Mouse (Mus musculus): Measurements from ENCODE around the gene Kctd11.
A peak's percentile ranks its signal among the peaks of the same experiment; 100 is the strongest.

Kctd11 gene

DNA sequence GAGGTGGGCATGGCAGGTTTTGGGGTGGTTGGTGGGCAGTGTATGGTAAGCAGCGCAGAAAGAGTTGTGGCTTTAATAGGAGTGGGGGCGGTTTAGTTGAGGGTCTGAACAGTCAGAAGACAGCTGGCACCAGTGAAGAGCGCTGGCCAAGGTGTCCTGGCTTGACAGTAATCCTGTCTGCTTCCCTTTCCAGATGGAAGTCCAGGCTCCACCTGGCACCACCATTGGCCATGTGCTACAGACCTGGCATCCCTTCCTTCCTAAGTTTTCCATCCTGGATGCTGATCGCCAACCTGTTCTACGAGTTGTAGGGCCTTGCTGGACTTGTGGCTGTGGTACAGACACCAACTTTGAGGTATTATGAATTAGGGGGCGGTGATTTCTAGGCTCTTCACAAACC is 33.2 kb downstream of the Kctd11 start:
- DNase-seq (ENCODE audit: low spot score): no peak

GRCm38 (mm10) chr11:69846738-69847688 is 34.2 kb downstream of the Kctd11 start:
- DNase-seq (ENCODE audit: low spot score): peak; percentile 39

DNA sequence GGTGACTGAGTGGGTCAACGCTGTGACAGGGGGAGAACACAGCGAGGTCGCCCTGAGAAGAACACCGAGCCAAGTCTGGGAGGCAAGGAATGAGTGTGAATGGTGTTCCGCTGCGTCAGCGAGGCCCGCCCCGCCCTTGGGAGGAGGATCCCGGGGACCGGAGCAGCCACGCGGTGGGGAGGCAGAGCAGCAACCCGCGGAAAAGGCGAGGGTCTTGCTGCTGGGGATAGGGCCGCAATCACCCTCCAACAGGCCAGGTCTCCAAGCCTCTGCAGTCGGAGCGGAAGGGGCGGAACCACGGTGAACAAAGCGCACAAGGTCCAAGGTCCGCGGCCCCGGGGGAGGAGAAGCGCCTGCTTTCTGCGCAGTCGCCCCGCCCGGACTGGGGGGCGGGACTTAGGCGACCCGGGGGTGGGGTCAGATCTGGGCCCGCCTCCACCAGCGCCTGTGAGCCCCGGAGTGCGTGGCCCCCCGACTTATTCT is 35.0 kb downstream of the Kctd11 start, which contains the start of gene Plscr3:
TSS of gene Plscr3 (plus strand) at position 179 of the 483 bp plus-strand sequence.
- DNase-seq (ENCODE audit: low spot score): peak; percentile 97

- no peak for DNase-seq (ENCODE audit: low spot score)
Measured at GRCm38 (mm10) chr11:69838714-69839104, 42.5 kb downstream of the Kctd11 start.

DNA sequence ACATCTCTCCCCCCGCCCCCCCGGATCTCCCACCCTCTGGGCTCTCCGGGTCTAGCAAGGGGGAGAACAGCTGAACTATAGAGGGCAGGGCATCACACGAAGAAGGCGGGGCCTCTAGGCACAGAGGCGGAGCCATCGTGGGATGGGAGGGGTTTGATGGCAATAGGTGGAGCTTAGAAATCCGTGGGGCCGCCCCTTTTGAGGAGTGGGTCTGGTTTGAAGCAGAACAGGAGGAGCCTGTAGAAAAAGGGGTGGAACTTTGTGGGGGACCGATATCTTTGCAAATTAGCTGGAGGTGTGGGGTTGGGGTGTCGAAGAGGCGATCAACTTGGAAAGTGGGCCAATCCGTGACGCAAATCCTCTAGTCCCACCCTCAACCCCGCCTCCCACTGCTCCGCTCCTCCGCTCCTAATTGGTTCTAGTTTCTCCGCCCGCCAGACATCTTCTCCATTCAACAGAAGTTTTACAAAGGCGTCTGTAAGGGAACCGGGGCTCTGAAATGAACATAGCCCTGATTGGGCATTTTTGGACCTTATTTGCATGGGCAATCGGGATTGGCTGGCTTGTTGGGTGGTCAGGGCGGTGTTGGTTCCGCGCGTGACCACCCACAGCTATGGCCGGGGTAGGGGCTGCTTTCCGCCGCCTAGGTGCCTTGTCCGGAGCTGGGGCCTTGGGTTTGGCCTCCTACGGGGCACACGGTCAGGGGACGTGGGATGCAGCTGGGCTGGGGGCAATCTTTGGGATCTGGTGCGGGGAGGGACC is 43.1 kb downstream of the Kctd11 start, which contains the start of gene Tmem256:
TSS of gene Tmem256 (plus strand) at position 563 of the 762 bp plus-strand sequence.
- DNase-seq (ENCODE audit: low spot score): peak; percentile 99

DNA sequence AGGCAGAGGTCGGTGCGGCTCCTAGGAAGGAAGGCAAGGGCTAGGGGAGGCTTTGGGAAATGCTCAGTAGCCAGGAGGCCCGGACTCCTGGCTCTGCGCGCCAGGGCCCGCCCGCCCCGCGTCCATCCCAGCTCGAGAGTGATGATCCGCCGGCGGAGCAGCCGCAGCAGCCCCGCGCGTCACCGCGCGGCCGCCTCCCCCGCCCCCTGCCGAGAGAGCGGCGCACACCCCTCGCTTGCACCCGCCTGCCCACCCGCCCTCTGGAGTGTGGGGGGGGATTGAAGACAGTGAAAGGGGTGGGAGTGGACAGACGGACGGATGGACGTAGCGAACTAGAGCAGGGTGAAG is 43.6 kb downstream of the Kctd11 start, which contains the start of gene Nlgn2:
TSS of gene Nlgn2 (minus strand) at position 181 of the 348 bp plus-strand sequence.
- DNase-seq (ENCODE audit: low spot score): no peak

DNA sequence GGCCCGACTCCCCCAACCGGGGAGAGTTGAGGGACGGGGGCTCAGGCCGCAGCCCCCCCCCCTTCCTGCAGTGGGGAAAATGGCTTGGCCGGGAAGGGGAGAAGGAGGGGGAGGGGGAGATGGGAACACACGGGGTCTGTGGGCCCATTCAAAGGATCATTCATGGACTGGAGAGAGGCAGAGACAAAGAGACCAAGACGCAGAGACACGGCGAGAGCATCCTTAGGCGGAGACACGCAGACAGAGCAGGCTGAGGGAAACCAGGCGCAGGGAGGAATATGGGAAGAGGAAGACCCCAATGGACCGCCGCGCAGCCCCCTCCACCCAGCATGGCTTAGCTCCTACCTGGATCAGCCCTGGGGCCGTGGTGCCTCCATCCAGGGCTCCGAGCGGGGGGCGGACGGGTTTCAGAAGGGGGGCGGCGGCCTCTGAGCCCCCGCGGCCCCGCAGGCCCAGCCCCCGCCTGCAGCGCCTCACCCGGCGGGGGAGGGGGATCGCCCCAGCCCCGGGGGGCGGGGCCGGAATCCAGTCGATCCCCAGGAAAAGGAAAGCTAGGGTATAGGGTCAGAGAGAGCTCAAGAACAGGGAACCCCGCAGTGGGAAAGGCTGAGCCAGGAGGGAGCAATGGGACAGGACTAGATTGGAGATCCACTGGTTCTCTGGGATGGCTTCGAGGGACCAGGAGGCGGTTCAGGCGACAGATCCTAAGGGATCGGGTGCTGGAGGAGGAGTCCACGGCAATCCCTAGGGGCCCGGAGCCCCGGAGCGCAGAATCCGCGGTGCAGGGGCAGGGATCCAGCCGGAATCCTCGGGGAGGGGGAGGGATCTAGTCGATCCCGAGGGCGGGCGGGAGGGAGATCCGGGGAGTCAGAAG is 44.3 kb downstream of the Kctd11 start:
- DNase-seq (ENCODE audit: low spot score): peak; percentile 62

- DNase-seq (ENCODE audit: low spot score): peak; percentile 18
Measured at GRCm38 (mm10) chr11:69835966-69836335, 45.3 kb downstream of the Kctd11 start.

DNA sequence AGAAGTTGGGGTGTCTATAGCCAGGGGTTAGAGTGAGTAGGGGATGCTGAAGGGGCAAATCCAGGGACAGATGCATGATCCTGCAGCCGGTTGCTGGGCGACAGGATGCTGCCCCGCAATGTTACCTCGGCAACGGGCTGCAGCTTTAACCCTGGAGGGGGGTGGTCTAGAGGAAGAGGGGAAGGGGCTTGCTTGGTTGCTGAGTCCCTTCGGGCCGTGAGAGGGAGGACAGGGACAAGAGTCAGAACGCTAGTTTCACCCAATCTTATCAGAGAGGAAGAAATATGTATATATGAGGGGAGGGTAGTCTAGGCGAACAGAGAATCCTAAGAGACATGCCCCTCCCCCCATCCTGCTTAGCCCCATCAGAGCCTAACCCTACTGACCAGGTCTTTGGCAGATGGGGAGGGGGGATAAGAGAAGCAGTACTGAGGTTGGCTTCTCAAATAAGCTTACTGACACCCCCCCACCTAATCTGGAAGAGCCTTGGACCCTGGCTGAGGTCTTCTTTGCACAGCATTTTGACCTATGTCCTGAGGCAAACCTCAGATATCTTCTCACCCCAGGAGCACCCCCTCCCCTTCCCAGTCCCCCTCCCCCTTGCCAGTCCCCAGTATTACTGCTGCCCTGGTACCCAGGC is 45.8 kb downstream of the Kctd11 start:
- DNase-seq (ENCODE audit: low spot score): peak; percentile 76

DNA sequence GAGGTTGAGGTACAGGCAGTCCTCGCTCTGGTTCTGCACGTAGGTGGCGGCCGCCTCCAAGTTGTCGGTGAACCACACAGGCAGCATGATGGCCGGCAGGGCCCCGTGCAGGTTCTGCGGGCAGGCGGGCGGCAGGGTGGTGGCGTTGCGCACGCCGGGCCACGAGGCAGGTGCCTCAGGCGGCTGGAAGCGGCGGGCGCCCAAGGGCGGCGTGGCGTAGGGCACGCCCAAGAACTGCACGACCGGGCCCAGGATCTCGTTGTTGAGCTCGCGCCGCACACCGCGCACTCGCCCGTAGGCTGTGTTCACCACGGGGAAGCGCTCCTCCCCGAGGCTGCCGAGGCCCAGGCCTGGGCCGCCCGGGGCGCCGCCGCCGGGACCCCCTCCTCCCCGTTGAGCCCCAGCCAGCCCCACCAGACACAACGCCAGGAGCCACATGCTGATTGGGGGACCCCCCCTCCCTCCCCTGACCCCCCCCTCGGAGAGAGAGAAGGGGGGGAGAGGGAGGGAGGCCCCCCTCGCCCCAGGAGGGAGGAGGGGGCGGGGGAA is 47.1 kb downstream of the Kctd11 start:
- peak; percentile 35 for DNase-seq (ENCODE audit: low spot score)

DNA sequence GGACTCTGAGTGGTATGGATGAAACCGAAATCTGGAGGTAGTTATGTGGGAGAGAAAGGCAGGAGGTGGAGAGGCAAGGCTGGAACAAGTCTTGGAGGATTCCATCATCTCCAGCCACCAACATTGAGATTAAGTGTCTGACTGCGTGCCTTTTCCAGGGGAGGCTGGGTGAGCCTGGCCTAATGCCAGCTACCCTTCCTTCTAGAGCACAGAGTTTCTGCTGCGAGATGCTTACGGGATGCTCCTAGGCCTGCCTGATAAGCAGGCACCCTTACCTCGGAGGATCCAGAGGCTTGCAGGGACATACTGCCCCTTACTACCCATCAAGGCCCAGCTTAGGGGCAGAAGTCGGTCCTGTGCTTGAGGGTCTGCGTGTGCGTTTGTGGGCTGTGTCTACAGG is 47.7 kb downstream of the Kctd11 start:
- DNase-seq (ENCODE audit: low spot score): no peak

DNA sequence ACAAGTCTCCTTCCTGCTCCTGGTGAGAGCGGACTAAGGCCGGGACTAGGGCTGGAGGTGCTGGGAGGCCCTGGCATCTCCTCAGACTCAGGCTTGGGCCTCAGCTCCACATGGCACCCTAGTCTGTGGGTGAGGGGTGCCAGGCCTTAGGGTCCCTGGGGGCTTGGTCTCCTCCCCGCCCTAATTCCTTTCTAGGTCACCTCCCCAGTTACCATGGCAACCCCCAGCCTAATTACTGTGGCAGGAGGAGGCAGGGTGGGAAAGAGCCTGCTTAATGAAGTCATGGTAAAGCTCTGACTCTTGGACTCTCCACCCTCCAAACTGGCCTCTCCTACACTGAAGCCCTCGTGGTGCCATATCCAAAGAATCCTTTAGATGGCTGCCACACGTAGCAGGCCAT is 52.4 kb downstream of the Kctd11 start:
- no peak for DNase-seq (ENCODE audit: low spot score)
